26 mouse cellular contexts compared by ENCODE assay signal in genomic region chr7:40896964-40897363, GRCm38 (mm10). TPM values are rescaled to one million over a fixed set of nuclear protein-coding genes. Genes with fewer than 3 reads are reported as not detected.
A peak's percentile ranks its signal among the peaks of the same experiment; 100 is the strongest.
DNase-seq lines count a peak whose midpoint lies in the region; ATAC-seq and TF ChIP-seq lines count a peak whose summit lies in the region.
"Had no signal": no experiment of that assay in that cellular context is flagged by ENCODE, and none has a peak within 500 bp of the region (broad histone marks: within the 10 kb centered on the region; RNA-seq: fewer than 3 reads in every experiment).

No protein-coding gene starts in this region.

- 53% methylated on average over 4 of the region's 4 CpGs for whole genome bisulfite sequencing in hindbrain, embryonic 15.5 days
- 58% methylated on average over 4 of the region's 4 CpGs for WGBS in hindbrain, embryonic 12.5 days
- WGBS in midbrain, embryonic 15.5 days = 61% methylated on average over 4 of the region's 4 CpGs
- WGBS in midbrain, embryonic 10.5 days = 69% methylated on average over 4 of the region's 4 CpGs
- 47% methylated on average over 4 of the region's 4 CpGs for WGBS in hindbrain, embryonic 16.5 days

- H3K9ac ChIP-seq in hindbrain, embryonic 15.5 days = no peak overlapping the region
- no peak overlapping the region for H3K9ac ChIP-seq in hindbrain, embryonic 12.5 days
- no peak overlapping the region for H3K9ac ChIP-seq in midbrain, embryonic 15.5 days
- H3K9ac ChIP-seq in hindbrain, embryonic 16.5 days (ENCODE audit: low read depth, low read length) = no peak overlapping the region
- H3K9ac ChIP-seq: forebrain, embryonic 13.5 days; intestine, embryonic 15.5 days; kidney, embryonic 15.5 days; limb, embryonic 12.5 days; liver, embryonic 12.5 days; neural tube, embryonic 12.5 days had no signal

- peak overlapping the region; percentile 77; the same call in 1 of the 2 replicates for H3K4me3 ChIP-seq in hindbrain, embryonic 15.5 days
- H3K4me3 ChIP-seq in hindbrain, embryonic 12.5 days = no peak overlapping the region
- no peak overlapping the region for H3K4me3 ChIP-seq in midbrain, embryonic 15.5 days
- no peak overlapping the region for H3K4me3 ChIP-seq in midbrain, embryonic 10.5 days
- H3K4me3 ChIP-seq in hindbrain, embryonic 16.5 days (ENCODE audit: low read length) = no peak overlapping the region
- H3K4me3 ChIP-seq: heart, embryonic 10.5 days; intestine, embryonic 15.5 days; kidney, embryonic 15.5 days; limb, embryonic 12.5 days; liver, embryonic 12.5 days; neural tube, embryonic 12.5 days had no signal

- no peak for DNase-seq in midbrain, embryonic 10.5 days (ENCODE audit: low spot score)
- peak; percentile 39 for DNase-seq in brain, embryonic 14.5 days (ENCODE audit: low read depth)
- no peak for DNase-seq in MN1 (ENCODE audit: low spot score)
- DNase-seq in thymus, postnatal 0 days (ENCODE audit: low spot score) = no peak
- DNase-seq: adrenal gland, postnatal 14 days; cerebellum, adult 11 months; gastrocnemius, postnatal 10 days; heart, postnatal 4 days; kidney, postnatal 4 days; layer of hippocampus, adult 9-11 months; lung, adult 18-20 months; lung, postnatal 10 days; thymus, postnatal 14 days had no signal

- H3K27me3 ChIP-seq in hindbrain, embryonic 15.5 days = peaks cover 4% of the 10 kb centered on the region; the same call in 1 of the 2 replicates
- H3K27me3 ChIP-seq in hindbrain, embryonic 12.5 days = peaks cover 38% of the 10 kb centered on the region
- H3K27me3 ChIP-seq in midbrain, embryonic 15.5 days (replicated peaks) = peaks cover 6% of the 10 kb centered on the region; the same call in 1 of the 2 replicates
- H3K27me3 ChIP-seq in midbrain, embryonic 10.5 days (ENCODE audit: low read depth, poor library complexity, severe bottlenecking) = peaks cover 62% of the 10 kb centered on the region
- no peaks in the 10 kb centered on the region for H3K27me3 ChIP-seq in hindbrain, embryonic 16.5 days (replicated peaks; ENCODE audit: control insufficient read depth, insufficient read depth, low read length)

- H3K4me2 ChIP-seq in hindbrain, embryonic 15.5 days = peak overlapping the region; percentile 95
- no peak overlapping the region for H3K4me2 ChIP-seq in hindbrain, embryonic 12.5 days (replicated peaks)
- 0 out of 2 replicates have a peak overlapping the region, but pooled peaks have one; percentile 95 for H3K4me2 ChIP-seq in midbrain, embryonic 15.5 days
- peak overlapping the region; percentile 79 for H3K4me2 ChIP-seq in hindbrain, embryonic 16.5 days (ENCODE audit: low read length)
- H3K4me2 ChIP-seq: intestine, embryonic 15.5 days; kidney, embryonic 15.5 days; limb, embryonic 12.5 days; liver, embryonic 12.5 days had no signal

- H3K36me3 ChIP-seq in hindbrain, embryonic 15.5 days = no peaks in the 10 kb centered on the region
- no peaks in the 10 kb centered on the region for H3K36me3 ChIP-seq in hindbrain, embryonic 12.5 days
- no peaks in the 10 kb centered on the region for H3K36me3 ChIP-seq in midbrain, embryonic 15.5 days (replicated peaks)
- no peaks in the 10 kb centered on the region for H3K36me3 ChIP-seq in midbrain, embryonic 10.5 days
- no peaks in the 10 kb centered on the region for H3K36me3 ChIP-seq in hindbrain, embryonic 16.5 days (ENCODE audit: control insufficient read depth, insufficient read depth, low read length)
- H3K36me3 ChIP-seq: heart, embryonic 10.5 days; intestine, embryonic 15.5 days; kidney, embryonic 15.5 days; limb, embryonic 12.5 days; liver, embryonic 12.5 days; neural tube, embryonic 12.5 days had no signal

- 0 out of 2 replicates have a peak, but pooled peaks have one; percentile 15 for TF ChIP-seq CTCF in brain, embryonic 14.5 days (IDR thresholded peaks at IDR 0.05; ENCODE audit: borderline replicate concordance, extremely low read depth, insufficient read depth, insufficient read length)

- no peak for ATAC-seq in hindbrain, embryonic 15.5 days (ENCODE audit: low FRiP score, low read depth)
- no peak for ATAC-seq in hindbrain, embryonic 12.5 days (ENCODE audit: low FRiP score)
- ATAC-seq in midbrain, embryonic 15.5 days (replicated peaks) = no peak
- ATAC-seq in hindbrain, embryonic 16.5 days = no peak
- ATAC-seq: activated CD4-positive, CD25-positive, alpha-beta regulatory T cell, adult 4 months; forebrain, embryonic 13.5 days; intestine, embryonic 15.5 days; liver, embryonic 12.5 days had no signal

- TF ChIP-seq POLR2A in brain, embryonic 14.5 days (IDR thresholded peaks at IDR 0.05; ENCODE audit: borderline replicate concordance, extremely low read depth, insufficient read depth, insufficient read length, poor library complexity, severe bottlenecking) = no peak

- no peak overlapping the region for H3K27ac ChIP-seq in hindbrain, embryonic 15.5 days (replicated peaks)
- no peak overlapping the region for H3K27ac ChIP-seq in hindbrain, embryonic 12.5 days
- no peak overlapping the region for H3K27ac ChIP-seq in midbrain, embryonic 15.5 days
- no peak overlapping the region for H3K27ac ChIP-seq in midbrain, embryonic 10.5 days (replicated peaks)
- H3K27ac ChIP-seq in hindbrain, embryonic 16.5 days (ENCODE audit: low read depth, low read length) = no peak overlapping the region
- H3K27ac ChIP-seq: forebrain, embryonic 13.5 days; heart, embryonic 10.5 days; intestine, embryonic 15.5 days; kidney, embryonic 15.5 days; limb, embryonic 12.5 days; liver, embryonic 12.5 days; neural tube, embryonic 12.5 days had no signal

- peaks cover 35% of the 10 kb centered on the region for H3K4me1 ChIP-seq in hindbrain, embryonic 15.5 days (replicated peaks)
- peaks cover 19% of the 10 kb centered on the region; the same call in 1 of the 2 replicates for H3K4me1 ChIP-seq in hindbrain, embryonic 12.5 days
- peaks cover 27% of the 10 kb centered on the region for H3K4me1 ChIP-seq in midbrain, embryonic 15.5 days
- peaks cover 40% of the 10 kb centered on the region for H3K4me1 ChIP-seq in midbrain, embryonic 10.5 days
- H3K4me1 ChIP-seq in hindbrain, embryonic 16.5 days (ENCODE audit: control insufficient read depth, insufficient read depth, low read depth, low read length) = peaks cover 10% of the 10 kb centered on the region
- H3K4me1 ChIP-seq: liver, embryonic 12.5 days had no signal

- no peaks in the 10 kb centered on the region for H3K9me3 ChIP-seq in hindbrain, embryonic 15.5 days
- no peaks in the 10 kb centered on the region for H3K9me3 ChIP-seq in hindbrain, embryonic 12.5 days (replicated peaks)
- H3K9me3 ChIP-seq in midbrain, embryonic 15.5 days = no peaks in the 10 kb centered on the region
- H3K9me3 ChIP-seq in midbrain, embryonic 10.5 days (replicated peaks) = no peaks in the 10 kb centered on the region
- no peaks in the 10 kb centered on the region for H3K9me3 ChIP-seq in hindbrain, embryonic 16.5 days (ENCODE audit: control insufficient read depth, low read length)
- H3K9me3 ChIP-seq: forebrain, embryonic 13.5 days; heart, embryonic 10.5 days; intestine, embryonic 15.5 days; kidney, embryonic 15.5 days; limb, embryonic 12.5 days; liver, embryonic 12.5 days; neural tube, embryonic 12.5 days had no signal

RNA-seq across cellular contexts. Expression of gene Vstm2b, which starts 1.2 kb away (rescaled TPM):
- polyA plus RNA-seq in hindbrain, embryonic 15.5 days (2015; fragmentation: Nextera tagmentation; extraction: Ambion mirVana) = 32.6 and 34.3 TPM in 2 replicates
- 18.6 and 18.8 TPM in 2 replicates for polyA plus RNA-seq in hindbrain, embryonic 12.5 days (2016; fragmentation: Nextera tagmentation; extraction: Ambion mirVana)
- 23.4 and 25.9 TPM in 2 replicates for polyA plus RNA-seq in midbrain, embryonic 15.5 days (2015; fragmentation: Nextera tagmentation; extraction: Ambion mirVana)
- polyA plus RNA-seq in midbrain, embryonic 10.5 days (2016; fragmentation: Nextera tagmentation; extraction: Ambion mirVana) = 7.3 and 8.9 TPM in 2 replicates
- 84.0 and 92.0 TPM in 2 replicates for polyA plus RNA-seq in brain, embryonic 14.5 days (2012; rRNA removed)
- polyA plus RNA-seq in hindbrain, embryonic 16.5 days (2015; fragmentation: Nextera tagmentation; extraction: Ambion mirVana) = 26.0 and 27.4 TPM in 2 replicates
- polyA plus RNA-seq in thymus, postnatal 0 days (2015; fragmentation: Nextera tagmentation; extraction: Ambion mirVana) = 0.36 and 0.48 TPM in 2 replicates
- polyA plus RNA-seq: activated CD4-positive, CD25-positive, alpha-beta regulatory T cell, adult 4 months; C2C12 had no signal
